Mouse (Mus musculus) naive thymus-derived CD4-positive, alpha-beta T cell, adult 5 months (primary cell): ENCODE measurements around the gene Cldn34c4. TPM values are rescaled to one million over a fixed set of nuclear protein-coding genes. Genes with fewer than 3 reads are reported as not detected.

Source experiments
- polyA plus RNA-seq: library from polyadenylated mRNA; unstranded; fragments of 100-300 nt; shearing (Covaris generic); gene quantifications from one replicate; pipeline ENCODE4 v1.2.1, GENCODE M21; 2017

Gene Cldn34c4
- not detected for polyA plus RNA-seq

GRCm38 (mm10) chrX:127736454-127736853, at the start of gene Cldn34c4:
Gene Cldn34c4 (minus strand): TSS chrX:127736554.

